Mouse (Mus musculus): Measurements from ENCODE around the gene Slc37a1. TPM values are rescaled to one million over a fixed set of nuclear protein-coding genes. Genes with fewer than 3 reads are reported as not detected.

Gene Slc37a1
- total and polyA plus RNA-seq, 2 experiments, result 1.4 to 4.7 TPM

- Histone ChIP-seq H3K27me3 (ENCODE audit: control insufficient read depth, insufficient read depth, low read length) (no peaks in the 10 kb centered on the region), H3K4me1 (ENCODE audit: control insufficient read depth, insufficient read depth, low read length) (peaks cover 10% of the 10 kb centered on the region), H3K9ac (ENCODE audit: low read depth, low read length) (peak overlapping the region; percentile 74), H3K79me2 (ENCODE audit: control insufficient read depth, insufficient read depth, low read length) (no peaks in the 10 kb centered on the region), H3K27ac (replicated peaks; ENCODE audit: insufficient read depth, low read depth, low read length) (peak overlapping the region; percentile 35), H3K36me3 (ENCODE audit: control insufficient read depth, insufficient read depth, low read length) (no peaks in the 10 kb centered on the region), H3K4me3 (ENCODE audit: insufficient read depth, low read depth, low read length) (peak overlapping the region; percentile 63)
- 0 out of 2 replicates have a peak, but pooled peaks have one; percentile 14 for TF ChIP-seq POLR2A (IDR thresholded peaks at IDR 0.05; ENCODE audit: extremely low read depth, insufficient read depth, low read length)
- TF ChIP-seq CTCF (IDR thresholded peaks at IDR 0.05; ENCODE audit: low read depth, low read length), result no peak
- peak; percentile 70 for DNase-seq (ENCODE audit: extremely low read depth, low read depth, low spot score)
- under 1% methylated on average over 68 of the region's 68 CpGs for WGBS
Measured at GRCm38 (mm10) chr17:31295892-31296781, 9.5 kb downstream of the Slc37a1 start.

GRCm38 (mm10) chr17:31297521-31297939 lies 10.9 kb downstream of the Slc37a1 start:
- H3K4me1 ChIP-seq (ENCODE audit: control insufficient read depth, insufficient read depth, low read length), result peaks cover 10% of the 10 kb centered on the region
- no peak overlapping the region for H3K4me3 ChIP-seq (ENCODE audit: insufficient read depth, low read depth, low read length)
- H3K9ac ChIP-seq (ENCODE audit: low read depth, low read length), result no peak overlapping the region
- H3K27me3 ChIP-seq (ENCODE audit: control insufficient read depth, insufficient read depth, low read length), result no peaks in the 10 kb centered on the region
- no peaks in the 10 kb centered on the region for H3K79me2 ChIP-seq (ENCODE audit: control insufficient read depth, insufficient read depth, low read length)
- TF ChIP-seq POLR2A (IDR thresholded peaks at IDR 0.05; ENCODE audit: extremely low read depth, insufficient read depth, low read length), result no peak
- TF ChIP-seq CTCF (IDR thresholded peaks at IDR 0.05; ENCODE audit: low read depth, low read length), result peak; percentile 37; the same call in 1 of the 2 replicates
- H3K27ac ChIP-seq (replicated peaks; ENCODE audit: insufficient read depth, low read depth, low read length), result no peak overlapping the region
- WGBS, result 8% methylated on average over 7 of the region's 7 CpGs
- peak; percentile 13 for DNase-seq (ENCODE audit: extremely low read depth, low read depth, low spot score)
- no peaks in the 10 kb centered on the region for H3K36me3 ChIP-seq (ENCODE audit: control insufficient read depth, insufficient read depth, low read length)

- no peak for TF ChIP-seq POLR2A (IDR thresholded peaks at IDR 0.05; ENCODE audit: extremely low read depth, insufficient read depth, low read length)
- no peak for TF ChIP-seq CTCF (IDR thresholded peaks at IDR 0.05; ENCODE audit: low read depth, low read length)
Measured at GRCm38 (mm10) chr17:31298419-31299209, 12.0 kb downstream of the Slc37a1 start.

GRCm38 (mm10) chr17:31299981-31300380 lies 13.4 kb downstream of the Slc37a1 start:
- no peaks in the 10 kb centered on the region for H3K79me2 ChIP-seq (ENCODE audit: control insufficient read depth, insufficient read depth, low read length)
- H3K27ac ChIP-seq (replicated peaks; ENCODE audit: insufficient read depth, low read depth, low read length), result no peak overlapping the region
- TF ChIP-seq CTCF (IDR thresholded peaks at IDR 0.05; ENCODE audit: low read depth, low read length) (no peak), POLR2A (IDR thresholded peaks at IDR 0.05; ENCODE audit: extremely low read depth, insufficient read depth, low read length) (no peak)
- no peak for DNase-seq (ENCODE audit: extremely low read depth, low read depth, low spot score)
- 95% methylated on average over 4 of the region's 4 CpGs for WGBS
- no peaks in the 10 kb centered on the region for H3K27me3 ChIP-seq (ENCODE audit: control insufficient read depth, insufficient read depth, low read length)
- H3K9ac ChIP-seq (ENCODE audit: low read depth, low read length), result no peak overlapping the region
- H3K4me3 ChIP-seq (ENCODE audit: insufficient read depth, low read depth, low read length), result no peak overlapping the region
- no peaks in the 10 kb centered on the region for H3K36me3 ChIP-seq (ENCODE audit: control insufficient read depth, insufficient read depth, low read length)
- H3K4me1 ChIP-seq (ENCODE audit: control insufficient read depth, insufficient read depth, low read length), result peaks cover 10% of the 10 kb centered on the region

More at GRCm38 (mm10) chr17:31298419-31299209, 12.0 kb downstream of the Slc37a1 start:
- Histone ChIP-seq H3K79me2 (ENCODE audit: control insufficient read depth, insufficient read depth, low read length) (no peaks in the 10 kb centered on the region), H3K27me3 (ENCODE audit: control insufficient read depth, insufficient read depth, low read length) (no peaks in the 10 kb centered on the region), H3K4me1 (ENCODE audit: control insufficient read depth, insufficient read depth, low read length) (peaks cover 10% of the 10 kb centered on the region), H3K4me3 (ENCODE audit: insufficient read depth, low read depth, low read length) (no peak overlapping the region), H3K36me3 (ENCODE audit: control insufficient read depth, insufficient read depth, low read length) (no peaks in the 10 kb centered on the region), H3K9ac (ENCODE audit: low read depth, low read length) (no peak overlapping the region), H3K27ac (replicated peaks; ENCODE audit: insufficient read depth, low read depth, low read length) (no peak overlapping the region)
- no peak for DNase-seq (ENCODE audit: extremely low read depth, low read depth, low spot score)
- whole genome bisulfite sequencing, result 84% methylated on average over 6 of the region's 6 CpGs

- WGBS, result 86% methylated on average over 3 of the region's 3 CpGs
- H3K4me1 ChIP-seq (ENCODE audit: control insufficient read depth, insufficient read depth, low read length), result peaks cover 11% of the 10 kb centered on the region
Measured at GRCm38 (mm10) chr17:31300736-31301135, 14.1 kb downstream of the Slc37a1 start.

More at GRCm38 (mm10) chr17:31300736-31301135, 14.1 kb downstream of the Slc37a1 start:
- no peaks in the 10 kb centered on the region for H3K27me3 ChIP-seq (ENCODE audit: control insufficient read depth, insufficient read depth, low read length)
- no peak for TF ChIP-seq POLR2A (IDR thresholded peaks at IDR 0.05; ENCODE audit: extremely low read depth, insufficient read depth, low read length)
- no peak for TF ChIP-seq CTCF (IDR thresholded peaks at IDR 0.05; ENCODE audit: low read depth, low read length)
- no peak overlapping the region for H3K27ac ChIP-seq (replicated peaks; ENCODE audit: insufficient read depth, low read depth, low read length)
- no peak overlapping the region for H3K4me3 ChIP-seq (ENCODE audit: insufficient read depth, low read depth, low read length)
- no peaks in the 10 kb centered on the region for H3K79me2 ChIP-seq (ENCODE audit: control insufficient read depth, insufficient read depth, low read length)
- no peak overlapping the region for H3K9ac ChIP-seq (ENCODE audit: low read depth, low read length)
- no peak for DNase-seq (ENCODE audit: extremely low read depth, low read depth, low spot score)
- no peaks in the 10 kb centered on the region for H3K36me3 ChIP-seq (ENCODE audit: control insufficient read depth, insufficient read depth, low read length)
